Mouse (Mus musculus) liver, embryonic 14.5 days (tissue): ENCODE results near the gene Gm12166. TPM values are rescaled to one million over a fixed set of nuclear protein-coding genes. Genes with fewer than 3 reads are reported as not detected.

ENCODE experiments used
- ATAC-seq: fragments of 200-750 bp; cut with Nextera tagmentation; 2 replicates; pipeline ENCODE4 v1.8.0; 2017; ENCODE audit warnings: moderate number of reproducible peaks, mild to moderate bottlenecking, moderate library complexity; ENCODE audit not compliant: insufficient read depth
- DNase-seq, 3 experiments: peaks; one replicate each; pipeline ENCODE4 v3.0.0-alpha.2; 2012 to 2013; ENCODE audit warnings: low read depth in 3 of 3, low spot score in 3 of 3
- H3K27ac ChIP-seq: fragments of 300-500 bp; sonication (generic); 2 replicates; pipeline ENCODE4 v1.5.1; 2014; ENCODE audit warnings: moderate library complexity, mild to moderate bottlenecking, control low read depth, inconsistent platforms
- H3K27me3 ChIP-seq: fragments of 300-500 bp; sonication (generic); 2 replicates; pipeline ENCODE4 v1.6.1; 2014; ENCODE audit warnings: mild to moderate bottlenecking, low read length, moderate library complexity; ENCODE audit not compliant: control insufficient read depth, insufficient read depth
- H3K36me3 ChIP-seq: fragments of 300-500 bp; sonication (generic); replicated peaks from 2 replicates; pipeline ENCODE4 v1.6.1; 2014; ENCODE audit warnings: low read depth; ENCODE audit not compliant: control insufficient read depth, insufficient read depth
- H3K4me1 ChIP-seq, 2 experiments: fragments of 200-500 bp in 1 of 2; fragments of 300-500 bp in 1 of 2; sonication (generic) in 1 of 2; replicated peaks; 2 replicates each; pipeline ENCODE4 v1.6.1; 2012 to 2014; ENCODE audit warnings: antibody characterized with exemption in 1 of 2, inconsistent platforms in 1 of 2, low read length in 1 of 2; ENCODE audit not compliant: control insufficient read depth in 2 of 2, insufficient read depth in 2 of 2
- H3K4me2 ChIP-seq: fragments of 300-500 bp; sonication (generic); 2 replicates; pipeline ENCODE4 v1.6.1; 2014; ENCODE audit warnings: low read depth, mild to moderate bottlenecking, control low read depth, moderate library complexity
- H3K4me3 ChIP-seq, 2 experiments: fragments of 200-500 bp in 1 of 2; fragments of 300-500 bp in 1 of 2; sonication (generic) in 1 of 2; 2 replicates each; pipeline ENCODE4 v1.5.1; 2012 to 2014; ENCODE audit warnings: low read depth in 2 of 2, low read length in 2 of 2, mild to moderate bottlenecking in 2 of 2, control low read depth in 1 of 2, inconsistent platforms in 1 of 2, moderate library complexity in 1 of 2; ENCODE audit not compliant: insufficient read depth in 1 of 2
- H3K9ac ChIP-seq: fragments of 300-500 bp; sonication (generic); replicated peaks from 2 replicates; pipeline ENCODE4 v1.6.1; 2014; ENCODE audit warnings: mild to moderate bottlenecking, control low read depth, moderate library complexity
- H3K9me3 ChIP-seq: fragments of 300-500 bp; sonication (generic); 2 replicates; pipeline ENCODE4 v1.6.1; 2016; ENCODE audit warnings: low read length, mixed read lengths; ENCODE audit not compliant: control insufficient read depth
- CTCF ChIP-seq: IDR thresholded peaks from 2 replicates; pipeline ENCODE4 v1.5.1; 2016; ENCODE audit warnings: antibody characterized with exemption, low read depth, control low read depth
- EP300 ChIP-seq: IDR thresholded peaks from 2 replicates; pipeline ENCODE4 v1.6.1; 2016; ENCODE audit warnings: antibody characterized with exemption, low read depth
- WGBS: fragments of 180-500 bp; shearing (Covaris S2); extraction: QIAGEN DNeasy Blood & Tissue Kit; methylation state at CpG from one replicate; pipeline ENCODE4 v1.1.7; 2014; ENCODE audit not compliant: insufficient replicate concordance; 5-methylcytosine and 5-hydroxymethylcytosine counted together
- polyA plus RNA-seq, 2 experiments: library from polyadenylated mRNA; depleted of rRNA in 1 of 2; stranded (reverse) in 1 of 2; unstranded in 1 of 2; fragments of >200 nt; fragmentation: Nextera tagmentation in 1 of 2; extraction: Ambion mirVana in 1 of 2; gene quantifications; 2 replicates each; pipeline versions ENCODE4 v1.2.1 to v1.2.3; 2012 to 2014

Gm12166 gene
- polyA plus RNA-seq, 2 experiments, result 2.6 to 4.7 TPM

DNA sequence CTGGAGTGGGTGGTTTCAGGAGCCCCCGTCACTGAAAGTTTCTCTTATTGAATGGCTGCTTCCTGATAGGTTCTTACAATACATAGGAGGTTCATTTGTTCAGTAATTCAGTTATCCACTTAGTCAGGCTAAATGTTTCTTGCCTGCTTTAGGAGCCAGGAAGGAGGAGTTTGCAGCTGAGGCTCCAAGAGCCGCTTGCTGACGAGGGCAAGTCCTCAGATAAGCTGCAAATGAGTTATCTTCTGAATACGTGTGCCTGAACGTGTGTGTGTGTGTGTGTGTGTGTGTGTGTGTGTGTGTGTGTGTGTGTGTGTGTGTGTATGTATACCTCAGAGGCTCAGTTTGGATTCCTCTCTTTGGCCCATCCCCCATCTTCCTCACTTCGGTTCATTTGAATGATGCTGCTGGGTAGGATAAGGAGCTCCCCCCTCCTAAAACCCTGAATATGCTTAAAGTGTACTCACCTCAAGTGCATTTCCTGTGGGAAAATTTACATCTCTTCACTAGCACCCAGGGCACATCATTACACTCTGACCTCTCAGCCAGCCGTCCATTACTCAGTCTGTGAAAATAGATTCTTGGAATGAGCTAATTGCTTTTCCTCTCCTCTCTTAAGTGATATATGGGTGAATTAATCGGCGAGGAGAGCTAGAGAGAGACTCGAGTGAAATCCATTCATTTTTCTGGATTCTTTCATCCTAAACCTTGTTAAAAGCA lies 39.0 kb upstream of the Gm12166 start:
- ATAC-seq (peak; percentile 85), DNase-seq (peak; percentile 38 to 50 (median 47))
- H3K9me3 ChIP-seq, result no peaks in the 10 kb centered on the region
- H3K4me3 ChIP-seq, result no peak overlapping the region
- H3K27ac ChIP-seq, result peak overlapping the region; percentile 73
- WGBS, result 24% methylated on average over 10 of the region's 10 CpGs
- peak; percentile 80 for TF ChIP-seq EP300
- TF ChIP-seq CTCF, result no peak
- H3K9ac ChIP-seq, result peak overlapping the region; percentile 47
- H3K4me1 ChIP-seq, result peaks cover 32 to 44% of the 10 kb centered on the region in 2 experiments
- H3K4me2 ChIP-seq, result peak overlapping the region; percentile 40
- no peaks in the 10 kb centered on the region for H3K27me3 ChIP-seq
- H3K36me3 ChIP-seq, result no peaks in the 10 kb centered on the region

DNA sequence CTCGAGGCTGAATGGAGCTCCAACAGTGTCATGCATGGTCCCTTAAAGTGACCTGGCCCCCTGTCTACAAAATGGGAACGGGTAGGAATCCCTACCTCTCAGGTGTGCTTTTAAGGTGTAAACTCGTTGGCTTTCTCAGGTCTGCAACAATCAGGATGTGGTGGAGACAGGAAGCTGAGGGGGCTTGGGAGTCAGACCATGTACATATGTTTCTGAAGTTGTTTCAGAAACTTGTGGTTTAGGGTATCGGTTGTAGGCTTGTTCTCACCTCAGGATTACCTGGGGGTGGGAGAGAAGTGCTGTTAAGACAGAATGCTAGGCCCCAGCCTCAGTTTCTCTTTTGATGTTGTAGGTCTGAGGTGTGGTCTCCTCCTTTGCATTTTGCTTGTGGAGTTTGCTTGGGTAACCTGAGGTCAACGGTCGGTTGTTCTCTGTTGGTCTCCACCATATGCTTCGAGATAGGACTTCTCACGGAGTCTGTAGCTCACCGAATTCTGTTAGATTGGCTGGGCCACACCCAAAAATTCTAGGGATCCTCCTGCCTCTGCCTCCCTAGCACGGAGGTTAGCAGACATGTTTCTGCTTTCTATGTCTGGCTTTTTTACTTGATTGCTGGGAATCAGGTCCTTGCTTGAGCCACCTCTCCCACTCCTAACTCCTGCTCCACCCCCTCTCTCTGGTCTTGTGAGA lies 38.1 kb upstream of the Gm12166 start:
- Histone ChIP-seq H3K36me3 (no peaks in the 10 kb centered on the region), H3K4me3 (no peak overlapping the region), H3K4me2 (peak overlapping the region; percentile 40), H3K9me3 (no peaks in the 10 kb centered on the region), H3K4me1 (peaks cover 32 to 41% of the 10 kb centered on the region in 2 experiments), H3K9ac (peak overlapping the region; percentile 44; the same call in 1 of the 2 replicates), H3K27ac (peak overlapping the region; percentile 73), H3K27me3 (no peaks in the 10 kb centered on the region)
- TF ChIP-seq EP300 (no peak), CTCF (no peak)
- DNase-seq (peak; percentile 37 to 41 (median 40)), ATAC-seq (peak; percentile 75)
- WGBS, result 30% methylated on average over 10 of the region's 10 CpGs

DNA sequence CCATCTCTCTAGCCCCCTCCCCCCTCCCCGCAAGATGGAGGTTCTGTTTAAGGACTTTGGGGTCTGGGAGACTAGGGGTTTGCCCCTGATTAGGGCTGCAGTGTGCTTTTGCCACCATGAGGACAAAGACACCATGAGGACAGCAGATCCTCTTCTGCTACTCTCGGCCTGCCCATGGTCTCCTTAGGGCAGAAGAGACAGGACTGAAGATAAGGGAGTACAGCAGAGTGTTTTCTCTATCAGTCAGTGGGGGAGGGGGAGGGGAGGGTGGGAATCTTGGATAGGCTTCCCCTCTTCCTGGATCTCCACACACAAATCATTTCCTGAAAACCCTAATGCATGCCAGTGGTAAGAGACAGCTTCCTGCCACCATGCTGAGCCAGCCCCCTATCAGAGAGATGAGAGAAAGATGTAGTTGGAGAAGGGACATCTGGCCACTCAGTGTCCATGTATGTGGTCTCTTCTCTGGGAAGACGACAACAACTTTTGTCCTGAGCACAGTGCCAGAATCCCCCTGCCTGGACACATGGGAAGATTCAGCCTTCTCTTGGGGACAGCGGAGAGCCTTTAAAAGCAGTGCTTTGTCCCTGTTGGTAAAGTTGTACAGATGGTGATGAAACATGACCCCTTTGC lies 37.1 kb upstream of the Gm12166 start:
- peak overlapping the region; percentile 16 for H3K9ac ChIP-seq
- H3K9me3 ChIP-seq, result no peaks in the 10 kb centered on the region
- no peaks in the 10 kb centered on the region for H3K27me3 ChIP-seq
- H3K4me2 ChIP-seq, result no peak overlapping the region
- H3K4me1 ChIP-seq, result peaks cover 34 to 48% of the 10 kb centered on the region in 2 experiments
- H3K27ac ChIP-seq, result peak overlapping the region; percentile 10; the same call in 1 of the 2 replicates
- H3K36me3 ChIP-seq, result no peaks in the 10 kb centered on the region
- WGBS, result 51% methylated on average over 4 of the region's 4 CpGs
- no peak for DNase-seq
- TF ChIP-seq EP300 (no peak), CTCF (no peak)
- ATAC-seq, result no peak
- no peak overlapping the region for H3K4me3 ChIP-seq

DNA sequence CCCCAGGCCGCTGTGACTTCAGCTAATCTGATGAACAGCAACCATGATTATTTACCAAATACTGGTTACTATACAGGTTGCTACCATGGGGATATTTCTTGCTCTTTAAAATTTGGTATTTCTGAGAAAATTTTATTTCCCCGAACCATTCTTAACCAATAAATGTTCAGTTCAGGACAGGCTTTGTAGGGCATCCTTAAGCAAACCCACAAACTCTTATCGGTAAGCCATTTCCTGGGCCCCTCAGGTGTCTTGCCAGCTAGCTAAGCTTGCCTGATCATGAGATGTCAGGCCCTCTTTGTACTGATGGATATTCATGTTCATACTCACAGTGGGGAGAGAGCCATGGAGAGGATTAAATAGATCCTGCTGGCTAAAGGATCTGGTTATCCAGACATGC lies 34.3 kb upstream of the Gm12166 start:
- Histone ChIP-seq H3K36me3 (no peaks in the 10 kb centered on the region), H3K9me3 (no peaks in the 10 kb centered on the region), H3K27me3 (no peaks in the 10 kb centered on the region), H3K4me2 (no peak overlapping the region), H3K4me3 (no peak overlapping the region), H3K4me1 (peaks cover 33 to 50% of the 10 kb centered on the region in 2 experiments), H3K9ac (no peak overlapping the region), H3K27ac (no peak overlapping the region)
- 46% methylated on average over 3 of the region's 3 CpGs for WGBS
- DNase-seq (no peak), ATAC-seq (no peak)
- TF ChIP-seq EP300 (no peak), CTCF (no peak)
